Mouse (Mus musculus) embryonic facial prominence, embryonic 13.5 days (tissue): ENCODE results near the gene Borcs6. TPM values are rescaled to one million over a fixed set of nuclear protein-coding genes. Genes with fewer than 3 reads are reported as not detected.
"Not testable (repeated sequence)": the region's sequence is repeated elsewhere in the genome, so short reads cannot be mapped to it uniquely, and the experiment has no call there.

Source experiments
- ATAC-seq: fragments of 200-750 bp; cut with Nextera tagmentation; 2 replicates; pipeline ENCODE4 v1.8.0; 2017; ENCODE audit warnings: low read depth; ENCODE audit not compliant: insufficient number of reproducible peaks, insufficient read depth, low FRiP score, low TSS enrichment
- H3K27ac ChIP-seq: fragments of 300-500 bp; sonication (generic); 2 replicates; pipeline ENCODE4 v1.5.1; 2015; ENCODE audit warnings: moderate library complexity, mild to moderate bottlenecking, inconsistent platforms
- H3K27me3 ChIP-seq: fragments of 300-500 bp; sonication (generic); 2 replicates; pipeline ENCODE4 v1.6.1; 2015; ENCODE audit warnings: mild to moderate bottlenecking, inconsistent platforms
- H3K36me3 ChIP-seq: fragments of 300-500 bp; sonication (generic); 2 replicates; pipeline ENCODE4 v1.6.1; 2015; ENCODE audit warnings: mild to moderate bottlenecking, inconsistent platforms
- H3K4me1 ChIP-seq: fragments of 300-500 bp; sonication (generic); 2 replicates; pipeline ENCODE4 v1.6.1; 2015; ENCODE audit warnings: inconsistent platforms
- H3K4me2 ChIP-seq: fragments of 300-500 bp; sonication (generic); 2 replicates; pipeline ENCODE4 v1.6.1; 2015; ENCODE audit warnings: moderate library complexity, mild to moderate bottlenecking, inconsistent platforms
- H3K4me3 ChIP-seq: fragments of 300-500 bp; sonication (generic); 2 replicates; pipeline ENCODE4 v1.5.1; 2015; ENCODE audit warnings: mild to moderate bottlenecking, inconsistent platforms
- H3K9ac ChIP-seq: fragments of 300-500 bp; sonication (generic); 2 replicates; pipeline ENCODE4 v1.6.1; 2015; ENCODE audit warnings: mild to moderate bottlenecking, inconsistent platforms
- H3K9me3 ChIP-seq: fragments of 300-500 bp; sonication (generic); 2 replicates; pipeline ENCODE4 v1.6.1; 2016; ENCODE audit warnings: inconsistent platforms
- WGBS: fragments of 180-500 bp; shearing (Covaris S2); methylation state at CpG from one replicate; pipeline ENCODE4 v1.1.7; 2015; ENCODE audit warnings: mixed read lengths; 5-methylcytosine and 5-hydroxymethylcytosine counted together
- polyA plus RNA-seq: library from polyadenylated mRNA; unstranded; fragments of >200 nt; fragmentation: Nextera tagmentation; extraction: Ambion mirVana; gene quantifications from 2 replicates; pipeline ENCODE4 v1.2.1, GENCODE M21; 2015

Borcs6 gene
- polyA plus RNA-seq: 8.9 and 10.3 TPM in 2 replicates

GRCm38 (mm10) chr11:69059357-69059974 is at the start of gene Borcs6:
TSS of gene Borcs6 (plus strand) at chr11:69059717.
- no peaks in the 10 kb centered on the region for H3K27me3 ChIP-seq
- H3K4me1 ChIP-seq: peaks cover 30% of the 10 kb centered on the region
- under 1% methylated on average over 64 of the region's 64 CpGs for WGBS
- H3K9me3 ChIP-seq: no peaks in the 10 kb centered on the region
- peak within 1 kb of the TSS; percentile 87 for H3K9ac ChIP-seq
- peak within 1 kb of the TSS; percentile 84 for H3K4me2 ChIP-seq
- H3K36me3 ChIP-seq: 0 out of 2 replicates have a peak, but pooled peaks cover under 1% of the 10 kb centered on the region
- H3K4me3 ChIP-seq: peak within 1 kb of the TSS; percentile 81
- H3K27ac ChIP-seq: peak within 1 kb of the TSS; percentile 89
- ATAC-seq: peak; percentile 91

- Histone ChIP-seq H3K27me3 (no peaks in the 10 kb centered on the region), H3K4me2 (peak overlapping the region; percentile 85)
- ATAC-seq: no peak
Observed at GRCm38 (mm10) chr11:69010400-69011323, 48.9 kb upstream of the Borcs6 start.

DNA sequence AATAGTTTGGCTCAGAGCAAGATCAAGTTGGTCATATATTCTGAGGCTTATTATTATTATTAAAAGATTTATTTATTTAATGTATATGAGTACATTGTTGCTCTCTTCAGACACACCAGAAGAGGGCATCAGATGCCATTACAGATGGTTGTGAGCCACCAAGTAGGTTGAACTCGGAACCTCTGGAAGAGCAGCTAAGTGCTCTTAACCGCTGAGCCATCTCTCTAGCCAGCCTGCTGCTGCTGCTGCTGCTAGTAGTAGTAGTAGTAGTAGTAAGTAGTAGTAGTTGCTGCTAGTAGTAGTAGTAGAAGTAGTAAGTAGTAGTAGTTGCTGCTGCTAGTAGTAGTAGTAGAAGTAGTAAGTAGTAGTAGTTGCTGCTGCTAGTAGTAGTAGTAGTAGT is 48.1 kb upstream of the Borcs6 start:
- peak overlapping the region; percentile 75 for H3K9ac ChIP-seq

More at GRCm38 (mm10) chr11:69010400-69011323, 48.9 kb upstream of the Borcs6 start:
- H3K9me3 ChIP-seq: no peaks in the 10 kb centered on the region
- H3K27ac ChIP-seq: no peak overlapping the region
- 90% methylated on average over 15 of the region's 15 CpGs for whole genome bisulfite sequencing
- no peaks in the 10 kb centered on the region for H3K36me3 ChIP-seq
- no peak overlapping the region for H3K4me3 ChIP-seq
- H3K4me1 ChIP-seq: peaks cover 15% of the 10 kb centered on the region
- no peak overlapping the region for H3K9ac ChIP-seq

GRCm38 (mm10) chr11:69012071-69012601 is 47.4 kb upstream of the Borcs6 start:
- H3K27ac ChIP-seq: peak overlapping the region; percentile 85
- peak overlapping the region; percentile 75 for H3K9ac ChIP-seq
- peak overlapping the region; percentile 85 for H3K4me2 ChIP-seq
- WGBS: under 1% methylated on average over 18 of the region's 18 CpGs
- H3K4me1 ChIP-seq: peaks cover 18% of the 10 kb centered on the region
- no peaks in the 10 kb centered on the region for H3K27me3 ChIP-seq
- H3K36me3 ChIP-seq: no peaks in the 10 kb centered on the region
- no peaks in the 10 kb centered on the region for H3K9me3 ChIP-seq
- H3K4me3 ChIP-seq: peak overlapping the region; percentile 57
- peak; percentile 48; the same call in 1 of the 2 replicates for ATAC-seq

More for the DNA sequence above, 48.1 kb upstream of the Borcs6 start:
- Histone ChIP-seq H3K4me1 (peaks cover 15% of the 10 kb centered on the region), H3K4me2 (peak overlapping the region; percentile 85), H3K27ac (peak overlapping the region; percentile 85), H3K4me3 (peak overlapping the region; percentile 57)
- not testable (repeated sequence) for H3K36me3 ChIP-seq, H3K9me3 ChIP-seq, H3K27me3 ChIP-seq, ATAC-seq
- whole genome bisulfite sequencing: 71% methylated on average over 2 of the region's 2 CpGs

- ATAC-seq: peak; percentile 89
- Histone ChIP-seq H3K27me3 (no peaks in the 10 kb centered on the region), H3K4me2 (peak within 1 kb of the TSS; percentile 70), H3K9ac (peak within 1 kb of the TSS; percentile 82), H3K4me1 (peaks cover 13% of the 10 kb centered on the region), H3K4me3 (peak within 1 kb of the TSS; percentile 61), H3K36me3 (peaks cover under 1% of the 10 kb centered on the region; the same call in 1 of the 2 replicates), H3K9me3 (no peaks in the 10 kb centered on the region), H3K27ac (peak within 1 kb of the TSS; percentile 91)
- 4% methylated on average over 38 of the region's 38 CpGs for WGBS
Observed at GRCm38 (mm10) chr11:69015644-69016441, 43.7 kb upstream of the Borcs6 start, which contains the start of gene Ctc1. TSS of gene Ctc1 (plus strand) at chr11:69015911.

DNA sequence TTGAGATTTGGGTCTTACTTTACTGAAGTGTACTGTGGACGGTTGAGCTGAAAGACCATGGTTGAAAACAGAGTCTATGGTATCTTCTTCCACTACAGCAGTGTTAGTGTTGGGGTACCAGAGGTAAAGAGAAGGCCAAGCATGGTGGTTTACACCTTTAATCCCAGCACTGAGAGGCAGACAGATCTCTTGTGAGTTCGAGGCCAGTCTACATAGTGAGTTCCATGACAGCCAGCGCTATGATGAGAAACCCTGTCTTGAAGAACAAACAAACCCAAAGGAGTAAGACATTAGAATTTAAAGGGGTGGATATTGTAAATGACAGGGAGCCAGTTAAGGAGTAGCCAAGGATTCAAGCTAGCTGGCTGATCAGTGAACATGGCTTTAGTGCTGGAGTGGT is 42.8 kb upstream of the Borcs6 start:
- Histone ChIP-seq H3K9me3 (no peaks in the 10 kb centered on the region), H3K9ac (peak overlapping the region; percentile 82), H3K36me3 (peaks cover 8% of the 10 kb centered on the region), H3K4me1 (peaks cover 9% of the 10 kb centered on the region), H3K27me3 (no peaks in the 10 kb centered on the region), H3K27ac (peak overlapping the region; percentile 91), H3K4me2 (peak overlapping the region; percentile 70), H3K4me3 (peak overlapping the region; percentile 61)
- 65% methylated on average over 3 of the region's 3 CpGs for WGBS
- ATAC-seq: no peak

- ATAC-seq: no peak
- no peak overlapping the region for H3K4me2 ChIP-seq
- peaks cover 47% of the 10 kb centered on the region for H3K36me3 ChIP-seq
- no peaks in the 10 kb centered on the region for H3K27me3 ChIP-seq
- H3K27ac ChIP-seq: no peak overlapping the region
- H3K4me3 ChIP-seq: no peak overlapping the region
- H3K4me1 ChIP-seq: peaks cover 9% of the 10 kb centered on the region
- H3K9ac ChIP-seq: 0 out of 2 replicates have a peak overlapping the region, but pooled peaks have one; percentile 6
- H3K9me3 ChIP-seq: no peaks in the 10 kb centered on the region
Observed at GRCm38 (mm10) chr11:69020691-69021090, 38.8 kb upstream of the Borcs6 start.

GRCm38 (mm10) chr11:69026562-69026961 is 33.0 kb upstream of the Borcs6 start:
- no peak overlapping the region for H3K9ac ChIP-seq
- peaks cover 100% of the 10 kb centered on the region for H3K36me3 ChIP-seq
- no peaks in the 10 kb centered on the region for H3K9me3 ChIP-seq
- WGBS: 89% methylated on average over 3 of the region's 3 CpGs
- H3K27ac ChIP-seq: no peak overlapping the region
- no peak overlapping the region for H3K4me2 ChIP-seq
- no peak for ATAC-seq
- no peaks in the 10 kb centered on the region for H3K4me1 ChIP-seq
- no peak overlapping the region for H3K4me3 ChIP-seq
- H3K27me3 ChIP-seq: no peaks in the 10 kb centered on the region

- no peak for ATAC-seq
- no peaks in the 10 kb centered on the region for H3K4me1 ChIP-seq
- H3K27me3 ChIP-seq: no peaks in the 10 kb centered on the region
- H3K4me2 ChIP-seq: no peak overlapping the region
- no peaks in the 10 kb centered on the region for H3K9me3 ChIP-seq
- WGBS: 64% methylated on average over 2 of the region's 2 CpGs
- H3K9ac ChIP-seq: no peak overlapping the region
- no peak overlapping the region for H3K27ac ChIP-seq
- H3K4me3 ChIP-seq: no peak overlapping the region
- peaks cover 99% of the 10 kb centered on the region for H3K36me3 ChIP-seq
Observed at GRCm38 (mm10) chr11:69028805-69029204, 30.7 kb upstream of the Borcs6 start.

DNA sequence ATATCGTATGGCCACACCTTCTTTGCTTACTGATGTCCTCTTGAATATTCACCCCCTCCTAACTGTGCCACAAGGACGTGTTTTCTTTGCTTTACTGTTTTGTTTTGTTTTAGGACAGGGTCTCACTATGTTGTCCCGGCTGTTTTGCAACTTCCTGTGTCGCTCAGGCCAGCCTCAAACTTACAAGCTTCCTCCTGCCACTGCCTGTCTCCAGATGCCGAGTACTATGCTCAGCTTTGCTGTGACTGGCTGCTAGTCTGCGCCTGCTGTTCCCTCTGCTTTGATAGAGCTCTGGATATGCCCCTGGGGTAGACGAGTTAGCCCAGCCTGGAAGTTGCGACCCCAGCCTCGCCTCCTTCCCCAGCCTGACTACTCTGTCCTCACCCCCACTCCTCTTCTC is 26.0 kb upstream of the Borcs6 start:
- Histone ChIP-seq H3K4me3 (no peak overlapping the region), H3K9ac (no peak overlapping the region), H3K4me1 (peaks cover 22% of the 10 kb centered on the region), H3K27me3 (no peaks in the 10 kb centered on the region), H3K9me3 (no peaks in the 10 kb centered on the region), H3K27ac (no peak overlapping the region), H3K4me2 (no peak overlapping the region), H3K36me3 (peaks cover 67% of the 10 kb centered on the region)
- ATAC-seq: no peak
- 60% methylated on average over 9 of the region's 9 CpGs for WGBS

GRCm38 (mm10) chr11:69034585-69034984 is 24.9 kb upstream of the Borcs6 start:
- no peak overlapping the region for H3K27ac ChIP-seq
- H3K9ac ChIP-seq: no peak overlapping the region
- H3K4me2 ChIP-seq: no peak overlapping the region
- H3K9me3 ChIP-seq: no peaks in the 10 kb centered on the region
- no peak overlapping the region for H3K4me3 ChIP-seq
- peaks cover 32% of the 10 kb centered on the region for H3K4me1 ChIP-seq
- WGBS: 92% methylated on average over 3 of the region's 3 CpGs
- no peaks in the 10 kb centered on the region for H3K27me3 ChIP-seq
- H3K36me3 ChIP-seq: peaks cover 57% of the 10 kb centered on the region
- ATAC-seq: no peak
